Mouse (Mus musculus) neural tube, embryonic 11.5 days (tissue): ENCODE data around the gene Cacna1s. TPM values are rescaled to one million over a fixed set of nuclear protein-coding genes. Genes with fewer than 3 reads are reported as not detected.

Source experiments
- ATAC-seq: fragments of 200-750 bp; cut with Nextera tagmentation; 2 replicates; pipeline ENCODE4 v1.8.0; 2017; ENCODE audit warnings: moderate number of reproducible peaks, mild to moderate bottlenecking, moderate TSS enrichment, moderate library complexity; ENCODE audit not compliant: insufficient read depth, low FRiP score, low TSS enrichment
- DNase-seq: peaks from one replicate; pipeline ENCODE4 v3.0.0-alpha.2; 2015; ENCODE audit warnings: low spot score
- H3K27ac ChIP-seq: fragments of 300-500 bp; sonication (generic); 2 replicates; pipeline ENCODE4 v1.5.1; 2014; ENCODE audit warnings: low read depth, mild to moderate bottlenecking, low read length
- H3K27me3 ChIP-seq: fragments of 300-500 bp; sonication (generic); 2 replicates; pipeline ENCODE4 v1.6.1; 2014; ENCODE audit warnings: mild to moderate bottlenecking, low read length, mixed read lengths; ENCODE audit not compliant: control insufficient read depth, insufficient read depth
- H3K36me3 ChIP-seq: fragments of 300-500 bp; sonication (generic); 2 replicates; pipeline ENCODE4 v1.6.1; 2014; ENCODE audit warnings: mild to moderate bottlenecking, low read length, moderate library complexity, mixed read lengths; ENCODE audit not compliant: control insufficient read depth, insufficient read depth
- H3K4me1 ChIP-seq: fragments of 300-500 bp; sonication (generic); 2 replicates; pipeline ENCODE4 v1.6.1; 2014; ENCODE audit warnings: low read length, mixed read lengths; ENCODE audit not compliant: control insufficient read depth, insufficient read depth
- H3K4me2 ChIP-seq: fragments of 300-500 bp; sonication (generic); 2 replicates; pipeline ENCODE4 v1.6.1; 2014; ENCODE audit warnings: low read depth, mild to moderate bottlenecking, moderate library complexity
- H3K4me3 ChIP-seq: fragments of 300-500 bp; sonication (generic); 2 replicates; pipeline ENCODE4 v1.5.1; 2014; ENCODE audit warnings: low read depth, low read length
- H3K9ac ChIP-seq: fragments of 300-500 bp; sonication (generic); 2 replicates; pipeline ENCODE4 v1.6.1; 2014; ENCODE audit warnings: mild to moderate bottlenecking, low read length
- H3K9me3 ChIP-seq: fragments of 300-500 bp; sonication (generic); 2 replicates; pipeline ENCODE4 v1.6.1; 2016; ENCODE audit warnings: low read length; ENCODE audit not compliant: control insufficient read depth
- WGBS: fragments of 180-500 bp; shearing (Covaris S2); extraction: QIAGEN DNeasy Blood & Tissue Kit; methylation state at CpG from one replicate; pipeline ENCODE4 v1.1.7; 2014; 5-methylcytosine and 5-hydroxymethylcytosine counted together
- polyA plus RNA-seq: library from polyadenylated mRNA; unstranded; fragments of >200 nt; fragmentation: Nextera tagmentation; extraction: Ambion mirVana; gene quantifications from 2 replicates; pipeline ENCODE4 v1.2.1, GENCODE M21; 2014

Gene Cacna1s
- polyA plus RNA-seq, 1 experiment from 2014 or later, result 0.73 TPM

GRCm38 (mm10) chr1:136089368-136090165 is 37.0 kb downstream of the Cacna1s start:
- Histone ChIP-seq H3K4me3 (no peak overlapping the region), H3K27me3 (no peaks in the 10 kb centered on the region), H3K36me3 (no peaks in the 10 kb centered on the region), H3K4me2 (no peak overlapping the region), H3K9me3 (no peaks in the 10 kb centered on the region), H3K27ac (no peak overlapping the region), H3K9ac (no peak overlapping the region), H3K4me1 (no peaks in the 10 kb centered on the region)
- ATAC-seq (no peak), DNase-seq (no peak)
- 83% methylated on average over 9 of the region's 9 CpGs for WGBS

GRCm38 (mm10) chr1:136093726-136094125 is 41.2 kb downstream of the Cacna1s start:
- WGBS, result 76% methylated on average over 3 of the region's 3 CpGs
- DNase-seq, result no peak

GRCm38 (mm10) chr1:136094807-136095206 is 42.3 kb downstream of the Cacna1s start:
- Histone ChIP-seq H3K4me1 (no peaks in the 10 kb centered on the region), H3K9me3 (no peaks in the 10 kb centered on the region), H3K9ac (no peak overlapping the region), H3K4me2 (no peak overlapping the region), H3K27me3 (no peaks in the 10 kb centered on the region), H3K4me3 (no peak overlapping the region), H3K27ac (no peak overlapping the region), H3K36me3 (no peaks in the 10 kb centered on the region)
- ATAC-seq (no peak), DNase-seq (no peak)
- WGBS, result 84% methylated on average over 5 of the region's 5 CpGs

More at GRCm38 (mm10) chr1:136093726-136094125, 41.2 kb downstream of the Cacna1s start:
- Histone ChIP-seq H3K4me2 (no peak overlapping the region), H3K9ac (no peak overlapping the region), H3K4me3 (no peak overlapping the region), H3K4me1 (no peaks in the 10 kb centered on the region), H3K9me3 (no peaks in the 10 kb centered on the region), H3K27ac (no peak overlapping the region), H3K27me3 (no peaks in the 10 kb centered on the region), H3K36me3 (no peaks in the 10 kb centered on the region)
- ATAC-seq, result no peak

GRCm38 (mm10) chr1:136102094-136102493 is 49.5 kb downstream of the Cacna1s start:
- 74% methylated on average over 4 of the region's 4 CpGs for WGBS
- H3K4me2 ChIP-seq, result no peak overlapping the region
- no peak overlapping the region for H3K9ac ChIP-seq
- H3K27ac ChIP-seq, result no peak overlapping the region
- H3K4me3 ChIP-seq, result no peak overlapping the region
- DNase-seq (no peak), ATAC-seq (no peak)
- no peaks in the 10 kb centered on the region for H3K36me3 ChIP-seq
- H3K27me3 ChIP-seq, result no peaks in the 10 kb centered on the region
- H3K9me3 ChIP-seq, result no peaks in the 10 kb centered on the region
- no peaks in the 10 kb centered on the region; the same call in 1 of the 2 replicates for H3K4me1 ChIP-seq

GRCm38 (mm10) chr1:136102551-136102950 is 50.0 kb downstream of the Cacna1s start:
- Histone ChIP-seq H3K9me3 (no peaks in the 10 kb centered on the region), H3K27me3 (no peaks in the 10 kb centered on the region), H3K36me3 (no peaks in the 10 kb centered on the region), H3K4me2 (no peak overlapping the region), H3K4me3 (no peak overlapping the region), H3K4me1 (no peaks in the 10 kb centered on the region; the same call in 1 of the 2 replicates), H3K27ac (no peak overlapping the region), H3K9ac (no peak overlapping the region)
- 77% methylated on average over 3 of the region's 3 CpGs for WGBS
- ATAC-seq, result no peak
- DNase-seq, result no peak

- no peaks in the 10 kb centered on the region for H3K27me3 ChIP-seq
- H3K4me3 ChIP-seq, result no peak overlapping the region
- H3K9me3 ChIP-seq, result no peaks in the 10 kb centered on the region
- no peak for ATAC-seq
- H3K27ac ChIP-seq, result no peak overlapping the region
- no peak overlapping the region for H3K4me2 ChIP-seq
- DNase-seq, result no peak
- 51% methylated on average over 2 of the region's 2 CpGs for WGBS
- H3K4me1 ChIP-seq, result no peaks in the 10 kb centered on the region; the same call in 1 of the 2 replicates
- H3K9ac ChIP-seq, result no peak overlapping the region
- no peaks in the 10 kb centered on the region for H3K36me3 ChIP-seq
These were observed 50.4 kb downstream of the Cacna1s start for GRCm38 (mm10) chr1:136102981-136103380.

GRCm38 (mm10) chr1:136103696-136104095 is 51.1 kb downstream of the Cacna1s start:
- WGBS, result 89% methylated on average over 7 of the region's 7 CpGs
- Histone ChIP-seq H3K27ac (no peak overlapping the region), H3K9ac (no peak overlapping the region), H3K9me3 (no peaks in the 10 kb centered on the region), H3K4me1 (no peaks in the 10 kb centered on the region; the same call in 1 of the 2 replicates), H3K27me3 (no peaks in the 10 kb centered on the region), H3K4me2 (no peak overlapping the region), H3K4me3 (no peak overlapping the region), H3K36me3 (no peaks in the 10 kb centered on the region)
- DNase-seq (no peak), ATAC-seq (no peak)

GRCm38 (mm10) chr1:136104741-136105140 is 52.2 kb downstream of the Cacna1s start:
- no peaks in the 10 kb centered on the region for H3K36me3 ChIP-seq
- H3K9ac ChIP-seq, result no peak overlapping the region
- H3K4me3 ChIP-seq, result no peak overlapping the region
- H3K9me3 ChIP-seq, result no peaks in the 10 kb centered on the region
- no peaks in the 10 kb centered on the region; the same call in 1 of the 2 replicates for H3K4me1 ChIP-seq
- no peak overlapping the region for H3K4me2 ChIP-seq
- no peaks in the 10 kb centered on the region for H3K27me3 ChIP-seq
- H3K27ac ChIP-seq, result no peak overlapping the region
- WGBS, result 30% methylated on average over 4 of the region's 4 CpGs
- ATAC-seq, result no peak
- DNase-seq, result no peak

GRCm38 (mm10) chr1:136109464-136109863 is 56.9 kb downstream of the Cacna1s start:
- no peaks in the 10 kb centered on the region for H3K9me3 ChIP-seq
- WGBS, result 90% methylated on average over 2 of the region's 2 CpGs
- H3K4me1 ChIP-seq, result no peaks in the 10 kb centered on the region
- H3K9ac ChIP-seq, result no peak overlapping the region
- H3K27me3 ChIP-seq, result no peaks in the 10 kb centered on the region
- H3K4me2 ChIP-seq, result no peak overlapping the region
- no peak overlapping the region for H3K4me3 ChIP-seq
- H3K27ac ChIP-seq, result no peak overlapping the region
- no peaks in the 10 kb centered on the region for H3K36me3 ChIP-seq
- no peak for ATAC-seq
- DNase-seq, result no peak
